Mouse (Mus musculus) thymus, adult 2 months (tissue): ENCODE measurements around the gene Gm47996.

ENCODE experiments used
- CTCF ChIP-seq: fragments of 200-500 bp; IDR thresholded peaks from 2 replicates; pipeline ENCODE4 v1.5.1; 2012; ENCODE audit warnings: mild to moderate bottlenecking, control low read depth, low read length, moderate library complexity, borderline replicate concordance; ENCODE audit not compliant: control insufficient read depth, poor library complexity, insufficient read depth; ENCODE audit errors: extremely low read depth
- POLR2A ChIP-seq: fragments of 200-500 bp; IDR thresholded peaks from 2 replicates; pipeline ENCODE4 v1.6.1; 2012; ENCODE audit warnings: mild to moderate bottlenecking, low read length, control low read depth, moderate library complexity; ENCODE audit not compliant: control insufficient read depth, poor library complexity, insufficient read depth; ENCODE audit errors: extremely low read depth

DNA sequence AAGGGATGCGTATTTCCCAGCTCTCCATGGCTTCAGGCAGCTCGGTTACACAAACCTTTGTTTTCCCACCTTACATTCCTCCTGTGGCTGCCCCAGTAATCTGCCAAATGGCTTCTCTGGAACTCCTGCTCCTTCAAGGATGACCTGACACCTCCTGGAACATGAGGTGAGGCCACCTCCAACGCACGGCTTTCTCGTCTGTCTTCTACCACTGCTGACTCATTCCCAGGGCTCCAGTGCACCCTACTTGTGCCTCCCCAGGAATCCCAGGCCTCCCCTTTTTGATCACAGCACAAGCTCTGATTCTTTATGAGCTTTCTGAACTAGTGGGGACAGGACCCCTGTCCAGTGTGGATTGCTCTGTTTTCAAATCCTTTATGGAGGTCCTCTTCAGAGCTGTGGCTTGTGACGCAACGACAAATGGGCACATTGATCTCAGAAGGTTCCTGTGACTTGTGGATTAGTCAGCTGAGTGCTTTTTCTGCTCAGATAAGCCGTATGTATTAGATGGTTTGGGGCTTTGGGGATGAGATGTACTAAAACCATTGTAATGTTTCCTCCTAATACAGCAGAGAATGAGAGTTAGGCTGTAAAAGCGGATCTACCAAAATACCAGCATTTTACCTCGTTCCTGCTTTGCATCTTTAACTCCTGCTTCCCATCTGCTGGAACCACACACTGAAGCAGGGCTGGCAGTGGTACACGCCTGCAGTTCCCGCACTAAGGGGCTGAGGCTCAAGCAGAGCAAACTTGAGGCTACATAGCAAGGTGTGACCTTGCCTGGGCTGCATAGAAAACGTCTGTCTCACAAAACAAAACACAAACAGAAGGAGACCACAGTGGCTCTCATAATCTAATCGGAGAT is 48.4 kb downstream of the Gm47996 start:
- TF ChIP-seq CTCF (no peak), POLR2A (no peak)
